Mouse (Mus musculus): ENCODE results near the gene Fam71f2. TPM values are rescaled to one million over a fixed set of nuclear protein-coding genes. Genes with fewer than 3 reads are reported as not detected.

The Fam71f2 gene
- polyA plus RNA-seq, 1 experiment from 2014 or later = 0.12 TPM

DNA sequence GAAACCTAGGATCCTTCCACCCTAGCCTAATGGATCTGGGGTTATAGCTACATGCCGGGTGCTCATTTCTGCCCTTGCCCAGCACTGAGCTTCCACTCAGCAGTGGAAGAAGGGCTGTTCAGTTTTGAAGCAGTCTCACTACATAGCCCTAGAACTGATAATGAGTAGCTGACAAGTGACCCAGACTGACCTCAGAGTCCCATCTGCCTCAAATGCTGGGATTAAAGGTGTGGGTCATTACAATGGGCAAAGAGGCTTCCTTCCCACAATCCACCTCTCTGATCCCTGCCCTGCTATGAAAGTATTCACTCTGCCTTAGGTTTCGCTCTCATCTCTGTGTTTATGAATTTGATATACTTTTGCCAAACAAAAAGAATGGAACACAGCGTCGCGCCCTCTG lies 2.6 kb upstream of the Fam71f2 start:
- peaks cover 23% of the 10 kb centered on the region for H3K4me1 ChIP-seq (replicated peaks)
- H3K9ac ChIP-seq = no peak overlapping the region
- WGBS (ENCODE audit: insufficient replicate concordance) = 76% methylated on average over 5 of the region's 5 CpGs
- no peak overlapping the region for H3K27ac ChIP-seq (replicated peaks)
- no peak overlapping the region for H3K4me3 ChIP-seq (replicated peaks)
- no peak for ATAC-seq (ENCODE audit: insufficient read depth)
- H3K4me2 ChIP-seq = no peak overlapping the region
- peaks cover 13% of the 10 kb centered on the region; the same call in 1 of the 2 replicates for H3K36me3 ChIP-seq (replicated peaks)
- H3K27me3 ChIP-seq = no peaks in the 10 kb centered on the region
- H3K9me3 ChIP-seq (replicated peaks) = no peaks in the 10 kb centered on the region

DNA sequence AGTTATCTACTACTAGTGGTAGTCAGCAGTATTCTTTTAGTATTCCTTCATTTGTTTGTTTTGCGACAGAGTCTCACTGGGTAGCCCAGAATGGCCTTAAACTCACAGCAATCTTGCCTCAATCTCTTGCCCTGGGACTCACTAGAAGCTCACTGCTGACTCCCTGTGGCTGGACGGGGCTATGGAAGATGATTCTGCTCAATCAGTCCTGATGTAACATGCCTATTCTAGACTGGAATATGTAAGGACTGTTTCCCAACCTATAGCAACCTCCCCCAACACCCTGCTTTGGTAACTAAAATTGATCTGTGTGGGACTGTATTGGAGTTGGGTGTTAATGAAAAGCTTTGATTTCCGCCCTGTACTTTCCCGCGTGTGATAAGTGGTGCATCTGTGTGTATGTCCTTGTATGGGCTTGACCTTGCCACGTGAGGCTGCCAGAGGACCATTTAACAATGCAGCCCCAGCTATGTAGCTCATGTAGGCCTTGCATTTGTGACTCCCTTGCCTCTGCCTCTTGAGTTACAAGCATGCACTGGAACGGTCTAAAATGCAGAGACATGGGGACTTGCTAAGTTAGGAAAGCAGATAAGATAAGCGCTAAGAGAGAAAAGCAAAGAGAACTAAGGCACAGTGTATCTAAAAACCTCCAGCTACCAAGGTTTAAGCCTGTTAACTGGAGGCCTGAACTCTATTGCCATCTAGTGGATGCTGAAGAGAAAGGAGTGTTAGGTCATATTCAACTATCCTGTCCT lies 703 bp upstream of the Fam71f2 start:
- peak; percentile 52 for ATAC-seq (ENCODE audit: insufficient read depth)
- H3K27me3 ChIP-seq = no peaks in the 10 kb centered on the region
- peaks cover 13% of the 10 kb centered on the region; the same call in 1 of the 2 replicates for H3K36me3 ChIP-seq (replicated peaks)
- no peaks in the 10 kb centered on the region for H3K9me3 ChIP-seq (replicated peaks)
- no peak overlapping the region for H3K4me3 ChIP-seq (replicated peaks)
- H3K9ac ChIP-seq = no peak overlapping the region
- H3K4me2 ChIP-seq = no peak overlapping the region
- H3K27ac ChIP-seq (replicated peaks) = no peak overlapping the region
- H3K4me1 ChIP-seq (replicated peaks) = peaks cover 9% of the 10 kb centered on the region
- 22% methylated on average over 8 of the region's 8 CpGs for WGBS (ENCODE audit: insufficient replicate concordance)

DNA sequence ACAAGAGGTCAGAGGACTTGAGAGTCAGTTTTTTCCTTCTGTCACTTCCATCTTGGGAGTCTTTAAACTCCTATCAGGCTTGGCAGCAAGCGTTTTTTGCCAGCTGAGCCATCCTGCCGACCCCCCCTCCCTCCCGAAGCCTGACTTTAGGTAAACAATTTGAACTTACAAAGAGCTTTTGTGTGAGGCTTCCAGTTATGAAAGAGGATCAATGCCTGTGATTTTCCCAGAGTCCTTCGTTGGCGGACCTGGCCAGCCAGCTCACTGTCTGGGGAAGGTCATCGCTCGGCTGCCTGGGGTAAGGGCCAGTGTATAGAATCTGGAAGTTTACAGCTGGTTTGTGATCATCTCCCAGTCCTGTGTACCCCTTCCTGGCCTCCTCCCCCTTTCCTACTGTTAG lies 1.3 kb downstream of the Fam71f2 start:
- ATAC-seq (ENCODE audit: insufficient read depth) = no peak
- H3K4me2 ChIP-seq = no peak overlapping the region
- 60% methylated on average over 7 of the region's 7 CpGs for WGBS (ENCODE audit: insufficient replicate concordance)
- peaks cover 6% of the 10 kb centered on the region; the same call in 1 of the 2 replicates for H3K4me1 ChIP-seq (replicated peaks)
- H3K36me3 ChIP-seq (replicated peaks) = 0 out of 2 replicates have a peak, but pooled peaks cover 3% of the 10 kb centered on the region
- H3K4me3 ChIP-seq (replicated peaks) = no peak overlapping the region
- no peak overlapping the region for H3K27ac ChIP-seq (replicated peaks)
- H3K9me3 ChIP-seq (replicated peaks) = no peaks in the 10 kb centered on the region
- no peak overlapping the region for H3K9ac ChIP-seq
- H3K27me3 ChIP-seq = no peaks in the 10 kb centered on the region

DNA sequence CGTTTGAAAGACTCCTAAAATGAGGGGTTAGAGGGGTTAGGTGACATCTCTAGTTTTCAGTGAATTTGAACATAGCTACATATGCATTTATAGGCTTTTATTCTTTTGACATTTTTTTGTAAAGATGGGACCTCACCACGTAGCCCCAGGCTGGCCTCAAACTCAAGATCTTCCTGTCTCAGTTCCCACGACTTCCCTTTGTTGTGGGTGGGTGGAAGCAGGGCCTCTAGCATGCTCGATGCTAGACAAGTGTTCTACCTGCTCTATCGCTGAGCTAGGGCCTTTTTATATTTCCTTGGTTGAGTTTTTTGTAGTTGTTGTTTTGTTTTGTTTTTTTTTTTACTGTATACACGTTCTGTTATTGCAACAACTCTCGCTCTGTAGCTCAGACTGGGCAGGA lies 7.5 kb downstream of the Fam71f2 start:
- H3K4me2 ChIP-seq = no peak overlapping the region
- no peak overlapping the region for H3K9ac ChIP-seq
- ATAC-seq (ENCODE audit: insufficient read depth) = no peak
- H3K9me3 ChIP-seq (replicated peaks) = no peaks in the 10 kb centered on the region
- no peak overlapping the region for H3K27ac ChIP-seq (replicated peaks)
- no peak overlapping the region for H3K4me3 ChIP-seq (replicated peaks)
- H3K4me1 ChIP-seq (replicated peaks) = no peaks in the 10 kb centered on the region
- H3K27me3 ChIP-seq = no peaks in the 10 kb centered on the region
- WGBS (ENCODE audit: insufficient replicate concordance) = 34% methylated on average over 7 of the region's 7 CpGs
- no peaks in the 10 kb centered on the region for H3K36me3 ChIP-seq (replicated peaks)

DNA sequence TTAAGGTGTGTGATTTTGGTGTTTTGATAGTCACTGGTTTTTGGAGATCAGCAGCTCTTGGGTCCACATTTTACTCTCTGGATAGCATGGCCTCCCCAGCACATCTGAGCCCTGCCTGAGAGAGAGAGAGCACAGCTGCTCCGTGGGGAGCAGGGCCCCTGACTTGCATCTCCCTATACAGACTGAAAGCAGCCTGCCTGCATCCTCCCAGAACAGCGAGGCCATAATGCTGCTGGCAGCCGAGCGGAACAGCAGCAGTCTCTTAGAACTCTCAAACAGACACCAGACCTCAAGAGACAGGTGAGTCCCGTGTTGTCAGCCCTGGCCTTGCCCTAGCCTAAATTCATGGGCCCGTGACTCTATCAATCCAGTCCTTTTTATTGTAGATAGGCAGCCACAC lies 8.1 kb downstream of the Fam71f2 start:
- Histone ChIP-seq H3K27ac (replicated peaks) (no peak overlapping the region), H3K4me3 (replicated peaks) (no peak overlapping the region), H3K4me2 (no peak overlapping the region), H3K36me3 (replicated peaks) (no peaks in the 10 kb centered on the region), H3K9me3 (replicated peaks) (no peaks in the 10 kb centered on the region), H3K27me3 (no peaks in the 10 kb centered on the region), H3K9ac (no peak overlapping the region), H3K4me1 (replicated peaks) (no peaks in the 10 kb centered on the region)
- no peak for ATAC-seq (ENCODE audit: insufficient read depth)
- WGBS (ENCODE audit: insufficient replicate concordance) = 53% methylated on average over 6 of the region's 6 CpGs

DNA sequence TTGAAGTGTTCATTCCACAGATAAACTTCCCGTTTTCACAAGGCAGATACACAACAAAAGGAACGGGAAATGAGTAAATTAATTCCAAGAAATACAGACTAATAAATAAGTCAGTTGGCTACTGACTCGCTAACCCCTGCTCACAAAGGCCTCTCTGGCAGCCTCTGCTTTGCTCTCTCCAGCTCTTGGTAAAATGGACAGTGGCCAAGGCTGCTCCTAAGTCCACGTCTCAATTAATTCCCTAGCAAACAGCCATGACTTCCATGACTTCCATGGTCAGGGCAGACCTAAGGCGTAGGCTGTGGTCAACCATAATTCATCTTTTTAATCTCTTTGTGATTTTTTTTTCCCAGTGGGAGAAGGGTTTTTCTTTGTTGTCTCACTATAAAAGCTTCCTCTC lies 8.6 kb downstream of the Fam71f2 start:
- Histone ChIP-seq H3K36me3 (replicated peaks) (no peaks in the 10 kb centered on the region), H3K27me3 (no peaks in the 10 kb centered on the region), H3K4me1 (replicated peaks) (no peaks in the 10 kb centered on the region), H3K27ac (replicated peaks) (no peak overlapping the region), H3K9ac (no peak overlapping the region), H3K4me3 (replicated peaks) (no peak overlapping the region), H3K4me2 (no peak overlapping the region), H3K9me3 (replicated peaks) (no peaks in the 10 kb centered on the region)
- ATAC-seq (ENCODE audit: insufficient read depth) = no peak
- WGBS (ENCODE audit: insufficient replicate concordance) = 58% methylated on average over 5 of the region's 5 CpGs

DNA sequence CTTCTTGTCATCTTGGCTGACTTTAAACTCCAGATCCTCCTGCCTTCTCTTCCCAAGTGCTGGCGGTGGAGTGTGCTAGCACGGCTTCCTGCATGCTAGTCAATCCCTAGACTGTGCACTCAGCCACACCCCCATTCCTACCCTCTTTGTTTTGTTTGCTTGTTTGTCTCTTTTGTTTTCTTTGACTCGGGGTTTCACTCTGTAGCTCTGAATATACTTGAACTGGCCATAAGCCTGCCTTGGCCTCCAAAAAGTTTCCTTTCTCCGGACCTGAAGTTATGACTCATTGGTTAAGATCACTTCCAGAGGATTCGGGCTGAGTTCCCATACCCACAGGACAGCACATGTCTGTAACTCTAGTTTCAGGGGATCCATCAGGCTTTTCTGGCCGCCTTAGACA lies 9.3 kb downstream of the Fam71f2 start:
- 53% methylated on average over 6 of the region's 6 CpGs for WGBS (ENCODE audit: insufficient replicate concordance)
- ATAC-seq (ENCODE audit: insufficient read depth) = no peak
- Histone ChIP-seq H3K9ac (no peak overlapping the region), H3K4me3 (replicated peaks) (no peak overlapping the region), H3K4me2 (no peak overlapping the region), H3K27ac (replicated peaks) (no peak overlapping the region), H3K9me3 (replicated peaks) (no peaks in the 10 kb centered on the region), H3K27me3 (no peaks in the 10 kb centered on the region), H3K4me1 (replicated peaks) (no peaks in the 10 kb centered on the region), H3K36me3 (replicated peaks) (no peaks in the 10 kb centered on the region)

DNA sequence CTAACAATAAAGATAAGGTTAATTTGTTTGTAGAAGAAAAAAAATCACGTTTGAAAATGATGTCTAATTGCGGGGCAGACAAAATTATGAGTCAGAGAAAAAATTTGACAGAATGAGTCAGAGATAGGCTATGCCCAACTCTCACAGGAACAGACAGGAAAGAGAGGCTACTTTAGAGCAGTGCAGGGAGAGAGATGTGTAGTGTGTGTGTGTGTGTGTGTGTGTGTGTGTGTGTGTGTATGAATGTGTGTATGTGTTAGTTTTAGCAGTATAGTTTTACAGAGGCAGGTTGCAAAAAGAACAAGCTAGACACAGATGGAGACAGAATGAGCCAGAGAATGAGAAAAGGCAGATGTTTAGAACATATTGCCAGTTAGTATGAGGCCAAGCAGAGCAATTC lies 19.7 kb downstream of the Fam71f2 start:
- Histone ChIP-seq H3K4me2 (no peak overlapping the region), H3K27me3 (no peaks in the 10 kb centered on the region), H3K4me1 (replicated peaks) (no peaks in the 10 kb centered on the region), H3K9ac (no peak overlapping the region), H3K27ac (replicated peaks) (no peak overlapping the region), H3K9me3 (replicated peaks) (no peaks in the 10 kb centered on the region), H3K4me3 (replicated peaks) (no peak overlapping the region), H3K36me3 (replicated peaks) (no peaks in the 10 kb centered on the region)
- ATAC-seq (ENCODE audit: insufficient read depth) = no peak
- WGBS (ENCODE audit: insufficient replicate concordance) = 43% methylated on average over 2 of the region's 2 CpGs

DNA sequence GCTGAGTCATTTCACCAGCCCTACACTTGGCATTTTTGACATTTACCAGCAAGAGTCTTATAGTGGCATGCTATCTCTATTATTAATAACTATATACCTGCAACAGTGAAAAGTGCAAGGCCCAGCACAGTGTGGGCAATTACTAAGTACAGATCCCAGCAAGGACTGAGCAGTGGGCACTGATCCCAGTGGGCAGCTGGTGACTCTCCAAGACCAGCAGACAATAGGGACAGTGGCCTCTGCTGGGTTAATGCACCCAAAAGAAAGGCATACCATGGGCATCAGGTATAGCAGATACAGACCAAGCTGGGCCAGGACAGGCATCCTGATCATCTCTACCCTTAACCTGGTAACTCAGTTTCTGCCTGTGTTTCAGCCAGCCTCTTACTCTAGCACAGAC lies 23.9 kb downstream of the Fam71f2 start:
- Histone ChIP-seq H3K9me3 (replicated peaks) (no peaks in the 10 kb centered on the region), H3K9ac (no peak overlapping the region)

DNA sequence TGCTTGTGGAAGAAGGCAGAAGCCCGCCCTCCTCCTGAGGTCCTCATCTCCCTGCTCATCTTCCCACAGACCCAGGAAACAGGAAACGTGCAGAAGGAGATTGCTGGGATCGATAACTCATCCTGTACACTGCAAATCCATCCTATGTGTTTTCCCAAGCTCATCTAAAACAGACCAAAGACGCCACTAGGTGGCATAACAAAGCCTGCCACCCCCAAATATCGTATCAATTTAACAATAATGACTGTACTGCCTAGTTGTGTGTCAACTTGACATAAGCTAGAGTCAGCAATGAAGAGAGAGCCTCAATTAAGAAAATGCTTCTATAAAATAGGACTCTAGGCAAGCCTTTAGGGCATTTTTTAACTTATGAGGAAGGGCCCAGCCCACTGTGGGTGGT lies 24.3 kb downstream of the Fam71f2 start:
- Histone ChIP-seq H3K4me2 (no peak overlapping the region), H3K9ac (no peak overlapping the region), H3K9me3 (replicated peaks) (no peaks in the 10 kb centered on the region), H3K36me3 (replicated peaks) (no peaks in the 10 kb centered on the region), H3K27me3 (no peaks in the 10 kb centered on the region), H3K4me3 (replicated peaks) (no peak overlapping the region), H3K27ac (replicated peaks) (no peak overlapping the region), H3K4me1 (replicated peaks) (no peaks in the 10 kb centered on the region)
- 31% methylated on average over 5 of the region's 5 CpGs for whole genome bisulfite sequencing (ENCODE audit: insufficient replicate concordance)
- no peak for ATAC-seq (ENCODE audit: insufficient read depth)

More for the DNA sequence above, 23.9 kb downstream of the Fam71f2 start:
- Histone ChIP-seq H3K36me3 (replicated peaks) (no peaks in the 10 kb centered on the region), H3K4me1 (replicated peaks) (no peaks in the 10 kb centered on the region), H3K27ac (replicated peaks) (no peak overlapping the region), H3K4me2 (no peak overlapping the region), H3K4me3 (replicated peaks) (no peak overlapping the region), H3K27me3 (no peaks in the 10 kb centered on the region)
- no peak for ATAC-seq (ENCODE audit: insufficient read depth)

DNA sequence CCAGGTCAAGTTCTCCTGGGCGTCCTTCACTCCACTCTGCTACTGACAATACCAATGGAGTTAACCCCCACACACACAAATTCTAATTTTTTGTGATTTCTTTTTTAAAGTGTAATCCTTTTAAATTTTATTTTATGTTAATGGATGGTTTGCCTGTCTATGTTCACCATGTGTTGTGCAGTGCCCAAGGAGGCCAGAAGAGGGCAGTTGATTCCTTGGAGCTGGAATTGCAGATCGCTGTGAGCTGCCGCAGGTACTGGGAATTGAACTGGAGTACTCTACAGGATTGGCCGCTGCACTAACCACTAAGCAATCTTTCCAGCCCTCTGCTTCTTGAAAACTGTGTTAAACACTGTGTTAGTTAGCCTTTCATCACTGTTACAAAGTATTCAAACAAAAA lies 26.1 kb downstream of the Fam71f2 start:
- Histone ChIP-seq H3K27ac (replicated peaks) (no peak overlapping the region), H3K4me3 (replicated peaks) (no peak overlapping the region), H3K9me3 (replicated peaks) (no peaks in the 10 kb centered on the region), H3K9ac (no peak overlapping the region), H3K36me3 (replicated peaks) (no peaks in the 10 kb centered on the region), H3K27me3 (no peaks in the 10 kb centered on the region), H3K4me2 (no peak overlapping the region), H3K4me1 (replicated peaks) (no peaks in the 10 kb centered on the region)
- 74% methylated on average over 4 of the region's 4 CpGs for WGBS (ENCODE audit: insufficient replicate concordance)
- ATAC-seq (ENCODE audit: insufficient read depth) = no peak

Data from liver, embryonic 15.5 days (tissue).